ENCODE assay signal across 9 mouse cellular contexts in the genomic region with DNA sequence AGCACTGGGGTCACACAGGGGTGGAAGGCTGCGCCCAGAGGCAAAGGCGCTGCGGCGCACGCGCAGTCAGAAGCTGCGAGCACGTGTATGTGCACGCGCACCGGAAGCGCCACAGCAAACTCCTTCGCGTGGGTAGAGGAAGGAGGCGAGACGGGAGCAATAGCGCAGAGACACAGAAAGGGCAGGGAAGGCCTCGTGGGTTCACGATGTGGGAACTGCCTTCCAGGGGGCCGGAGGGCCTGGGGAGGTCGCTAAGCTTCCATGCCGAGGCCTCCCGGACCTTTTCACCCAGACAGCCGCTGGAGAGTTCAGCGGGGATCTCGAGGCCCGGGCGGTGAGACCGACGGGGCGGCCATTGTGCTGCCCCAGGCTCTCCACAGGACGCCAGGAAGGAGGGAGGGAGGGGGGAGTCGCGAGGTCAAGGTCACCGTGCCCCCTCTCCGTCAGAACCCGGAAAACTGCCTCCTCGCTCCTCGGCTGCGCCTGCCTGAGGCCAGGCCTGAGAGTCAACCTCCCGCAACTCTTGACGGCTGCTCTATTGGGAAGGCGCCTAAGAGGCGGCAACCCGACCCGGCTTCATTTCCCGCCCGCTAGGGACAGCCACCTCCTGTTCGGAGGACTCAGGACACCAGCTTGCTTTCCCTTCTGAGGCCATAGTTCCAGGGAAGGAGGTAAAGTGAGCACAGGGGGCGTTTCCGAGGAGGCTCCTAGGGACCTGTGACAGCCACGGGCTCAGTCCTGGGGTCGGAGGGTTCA. TPM values are rescaled to one million over a fixed set of nuclear protein-coding genes. Genes with fewer than 3 reads are reported as not detected.
DNase-seq lines count a peak whose midpoint lies in the region; ATAC-seq and TF ChIP-seq lines count a peak whose summit lies in the region.
"Had no signal": no experiment of that assay in that cellular context is flagged by ENCODE, and none has a peak within 500 bp of the region (broad histone marks: within the 10 kb centered on the region; RNA-seq: fewer than 3 reads in every experiment).

A gene (plus strand): TSS at position 453 of the 756 bp plus-strand sequence.

- H3K27me3 ChIP-seq in stomach, embryonic 15.5 days (replicated peaks), result peaks cover 4% of the 10 kb centered on the region; the same call in 1 of the 2 replicates

- no peak within 1 kb of the TSS for H3K27ac ChIP-seq in stomach, embryonic 15.5 days

- peaks cover 6% of the 10 kb centered on the region for H3K4me1 ChIP-seq in stomach, embryonic 15.5 days

- peak; percentile 55 to 61 for DNase-seq in frontal cortex, postnatal 10 days (ENCODE audit: low spot score in 2 of 2)
- DNase-seq in frontal cortex, adult 2 months (ENCODE audit: extremely low spot score in 1 of 2, low spot score in 1 of 2), result no peak
- peak; percentile 79 for DNase-seq in brain, embryonic 14.5 days (ENCODE audit: low read depth)
- DNase-seq in heart, postnatal 4 days, result peak; percentile 41
- DNase-seq in layer of hippocampus, adult 9-11 months, result peak; percentile 51
- peak; percentile 37 to 59 for DNase-seq in lung, postnatal 4 days
- no peak for DNase-seq in gastrocnemius, postnatal 36 days

- intact Hi-C loops in gastrocnemius, postnatal 36 days (cut with DNase I), result no loop called here

- peak within 1 kb of the TSS; percentile 23 for H3K4me3 ChIP-seq in stomach, embryonic 15.5 days (replicated peaks)

- peak; percentile 12; the same call in 1 of the 2 replicates for TF ChIP-seq CTCF in brain, embryonic 14.5 days (IDR thresholded peaks at IDR 0.05; ENCODE audit: borderline replicate concordance, extremely low read depth, insufficient read depth, insufficient read length)

- no peaks in the 10 kb centered on the region for H3K36me3 ChIP-seq in stomach, embryonic 15.5 days

- peak within 1 kb of the TSS; percentile 54 for H3K4me2 ChIP-seq in stomach, embryonic 15.5 days

- TF ChIP-seq POLR2A in brain, embryonic 14.5 days (IDR thresholded peaks at IDR 0.05; ENCODE audit: borderline replicate concordance, extremely low read depth, insufficient read depth, insufficient read length, poor library complexity, severe bottlenecking), result no peak

- 0 out of 2 replicates have a peak, but pooled peaks have one; percentile 39 for ATAC-seq in stomach, embryonic 15.5 days (ENCODE audit: insufficient read depth, low FRiP score, low read depth)

- H3K9me3 ChIP-seq in stomach, embryonic 15.5 days, result no peaks in the 10 kb centered on the region

- H3K9ac ChIP-seq in stomach, embryonic 15.5 days, result no peak within 1 kb of the TSS

- WGBS in stomach, embryonic 15.5 days, result 22% methylated on average over 52 of the region's 53 CpGs

RNA-seq across cellular contexts. Expression of the gene that starts here (rescaled TPM):
- 1.1 and 1.2 TPM in 2 replicates for polyA plus RNA-seq in frontal cortex, adult 2 months (2012; rRNA removed)
- polyA plus RNA-seq in brain, embryonic 14.5 days (2012; rRNA removed), result 0.70 and 0.86 TPM in 2 replicates
- under 1 TPM in 1 of 2 experiments, not detected in 1; 0.18 TPM for total RNA-seq in heart, postnatal 4 days (2021)
- polyA plus RNA-seq in stomach, embryonic 15.5 days (2015; fragmentation: Nextera tagmentation; extraction: Ambion mirVana), result not detected in 2 replicates
- total RNA-seq in gastrocnemius, postnatal 36 days (2021), result not detected
- total RNA-seq: hematopoietic stem cell, adult 5-6 weeks had no signal

Comparison
In these comparisons a context has a peak if more than half of its experiments do, and no peak if none do; other contexts are left out.
1. DNase-seq: peak in frontal cortex, postnatal 10 days (2 of 2), layer of hippocampus, adult 9-11 months (single experiment) and lung, postnatal 4 days (2 of 2); none in frontal cortex, adult 2 months (0 of 2) and gastrocnemius, postnatal 36 days (0 of 2).
2. Peak in DNase-seq in brain, embryonic 14.5 days; RNA of the gene not detected or under 1 TPM.
3. Peak in DNase-seq in heart, postnatal 4 days; RNA of the gene not detected or under 1 TPM.
4. Peak in ATAC-seq, H3K4me3 ChIP-seq and H3K4me2 ChIP-seq in stomach, embryonic 15.5 days; RNA of the gene not detected or under 1 TPM.